Mouse (Mus musculus) embryonic stem cell, embryonic (primary cell): ENCODE measurements at regions not wholly inside any gene's neighbourhood (a gene's known extent, or its start where the extent isn't known, plus 50 kb on each side); places are given as distances from the start of the nearest gene placed in this dataset.

ENCODE experiments used
- CTCF ChIA-PET, 4 experiments: fragments of 300-600 bp in 2 of 4; fragments of 350-600 bp in 2 of 4; sonication (Branson Sonifier 250); formaldehyde crosslinking; loops; one replicate each; lab custom pipeline; 2022; ENCODE audit warnings: inconsistent platforms in 2 of 4; lab: Charles Lee
- POLR2A ChIA-PET, 4 experiments: fragments of 300-600 bp in 2 of 4; fragments of 350-600 bp in 2 of 4; sonication (Branson Sonifier 250); formaldehyde crosslinking; loops; one replicate each; lab custom pipeline; 2022; ENCODE audit warnings: antibody characterized with exemption in 4 of 4, inconsistent platforms in 1 of 4; lab: Charles Lee

- ChIA-PET POLR2A (no interaction called here), CTCF (interaction anchor here in 1 of 4 experiments (0.7 kb wide), 1 partner anchor 157 kb away, joined by 3 read pairs; no protein-coding TSS in a partner anchor)
These were observed 460.6 kb downstream of the Dok5 start for GRCm38 (mm10) chr2:171192181-171192580.
